ENCODE assay signal across 20 mouse cellular contexts in genomic region chr8:34476146-34476820, GRCm38 (mm10).
DNase-seq lines count a peak whose midpoint lies in the region; TF ChIP-seq lines count a peak whose summit lies in the region.
"Had no signal": no experiment of that assay in that cellular context is flagged by ENCODE, and none has a peak within 500 bp of the region (broad histone marks: within the 10 kb centered on the region; RNA-seq: fewer than 3 reads in every experiment).

No protein-coding gene starts in this region.

- H3K36me3 ChIP-seq in heart, embryonic 10.5 days, result no peaks in the 10 kb centered on the region
- H3K36me3 ChIP-seq: embryonic facial prominence, embryonic 13.5 days; embryonic facial prominence, embryonic 15.5 days; forebrain, embryonic 10.5 days; forebrain, embryonic 12.5 days had no signal

- peak; percentile 59 for DNase-seq in adrenal gland, adult 2 months
- DNase-seq in adrenal gland, postnatal 4 days (ENCODE audit: low spot score in 2 of 2), result no peak
- no peak for DNase-seq in gastrocnemius, adult 2 months
- DNase-seq in gastrocnemius, postnatal 14 days, result no peak
- DNase-seq in heart, embryonic 10.5 days (ENCODE audit: low spot score), result peak; percentile 71
- DNase-seq in heart, postnatal 4 days, result no peak
- peak; percentile 77 for DNase-seq in 416B (ENCODE audit: low read depth)
- DNase-seq: adrenal gland, postnatal 14 days; cerebellum, adult 11 months; cerebellum, adult 18-20 months; cerebellum, adult 8-10 months; cerebellum, adult 9-11 months; cerebellum, postnatal 14 days; cerebellum, postnatal 36 days; embryo, embryonic 11 days had no signal

- intact Hi-C loops in gastrocnemius, adult 2 months (cut with DNase I), result loop anchor here (10.0 kb wide), 1 partner anchor 691 kb away; no protein-coding TSS in a partner anchor
- intact Hi-C loops in gastrocnemius, postnatal 14 days (cut with DNase I; ENCODE audit: low total_unique reads), result no loop called here

- TF ChIP-seq CTCF in gastrocnemius, adult 2 months (IDR thresholded peaks at IDR 0.05), result no peak

- peaks cover 35% of the 10 kb centered on the region for H3K4me1 ChIP-seq in heart, embryonic 10.5 days

- 89% methylated on average over 3 of the region's 3 CpGs for WGBS in heart, embryonic 10.5 days

- H3K4me3 ChIP-seq in gastrocnemius, adult 2 months, result no peak overlapping the region
- H3K4me3 ChIP-seq in heart, embryonic 10.5 days, result no peak overlapping the region
- H3K4me3 ChIP-seq: embryonic facial prominence, embryonic 13.5 days; embryonic facial prominence, embryonic 15.5 days; erythroblast, embryonic 14.5 days; forebrain, embryonic 10.5 days; forebrain, embryonic 12.5 days had no signal

- peak overlapping the region; percentile 69; the same call in 1 of the 2 replicates for H3K27ac ChIP-seq in gastrocnemius, adult 2 months
- no peak overlapping the region for H3K27ac ChIP-seq in heart, embryonic 10.5 days
- H3K27ac ChIP-seq: embryonic facial prominence, embryonic 13.5 days; embryonic facial prominence, embryonic 15.5 days; forebrain, embryonic 10.5 days; forebrain, embryonic 12.5 days had no signal

- H3K9me3 ChIP-seq in heart, embryonic 10.5 days, result no peaks in the 10 kb centered on the region
- H3K9me3 ChIP-seq: embryonic facial prominence, embryonic 13.5 days; embryonic facial prominence, embryonic 15.5 days; forebrain, embryonic 10.5 days; forebrain, embryonic 12.5 days had no signal

- H3K27me3 ChIP-seq in heart, embryonic 10.5 days (ENCODE audit: insufficient read depth, poor library complexity, severe bottlenecking), result no peaks in the 10 kb centered on the region
- H3K27me3 ChIP-seq: embryonic facial prominence, embryonic 13.5 days; embryonic facial prominence, embryonic 15.5 days; forebrain, embryonic 12.5 days had no signal

Comparison
In these comparisons a context has a peak if more than half of its experiments do, and no peak if none do; other contexts are left out.
1. DNase-seq: peak in adrenal gland, adult 2 months (single experiment), heart, embryonic 10.5 days (single experiment) and 416B (single experiment); none in adrenal gland, postnatal 4 days (0 of 2), gastrocnemius, adult 2 months (single experiment), gastrocnemius, postnatal 14 days (single experiment) and heart, postnatal 4 days (single experiment).